Mouse (Mus musculus): ENCODE results near the gene Prcd.

DNA sequence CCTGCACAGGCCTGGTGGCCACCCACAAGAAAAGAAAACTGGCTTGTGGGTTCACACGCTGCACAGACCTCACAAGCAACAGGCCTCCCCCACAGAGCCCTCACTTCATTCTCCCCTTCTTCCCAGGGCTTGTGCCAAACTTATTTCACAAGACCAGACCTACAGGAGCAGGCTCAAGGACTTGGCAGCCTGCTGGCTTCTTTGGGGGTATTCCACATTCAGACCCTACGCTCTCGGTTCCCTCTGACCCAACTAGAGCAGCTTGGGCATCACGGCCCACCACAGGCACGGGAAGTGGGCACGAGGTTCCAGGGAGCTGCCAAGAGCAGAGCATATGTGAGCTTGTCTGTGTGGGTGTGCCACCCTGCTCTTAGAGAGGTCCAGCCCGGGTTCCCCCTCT is 35.7 kb upstream of the Prcd start:
- TF ChIP-seq POLR2A (IDR thresholded peaks at IDR 0.05; ENCODE audit: low read depth, low read length) (no peak), CTCF (IDR thresholded peaks at IDR 0.05; ENCODE audit: borderline replicate concordance, insufficient read depth, low read length) (no peak)

Measured in embryonic fibroblast, embryonic 13.5 days (primary cell).